Mouse (Mus musculus) mouse trophoblast stem cell (cell line): ENCODE measurements around the gene Plk3.

ENCODE experiments used
- in situ Hi-C, 2 experiments: fragments of 300-500 bp; cut with MseI, MboI; formaldehyde crosslinking; loops; 2 replicates in 1 of 2; 3 replicates in 1 of 2; pipeline ENCODE4 v1.15.1; 2025

Plk3 gene

DNA sequence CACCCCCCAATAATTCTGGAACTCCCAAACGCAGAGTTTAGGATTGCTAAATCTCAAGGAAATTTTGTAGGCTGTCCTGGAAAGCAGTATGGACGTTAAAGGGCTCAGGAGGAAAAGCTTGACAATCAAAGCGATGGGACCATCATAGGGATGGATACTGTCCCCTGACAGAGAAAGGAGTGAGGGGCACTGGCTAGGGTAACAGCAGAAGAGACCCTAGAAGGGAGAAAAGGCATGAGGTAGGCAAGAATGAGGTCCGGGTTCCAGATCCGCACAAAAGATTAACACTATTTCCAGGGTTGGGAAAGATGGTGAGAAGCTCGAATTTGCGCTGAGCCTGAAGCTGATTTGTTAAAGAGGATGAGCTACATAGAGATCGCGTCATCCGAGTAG, 13.7 kb downstream of the Plk3 start:
- in situ Hi-C loops = no loop called here

DNA sequence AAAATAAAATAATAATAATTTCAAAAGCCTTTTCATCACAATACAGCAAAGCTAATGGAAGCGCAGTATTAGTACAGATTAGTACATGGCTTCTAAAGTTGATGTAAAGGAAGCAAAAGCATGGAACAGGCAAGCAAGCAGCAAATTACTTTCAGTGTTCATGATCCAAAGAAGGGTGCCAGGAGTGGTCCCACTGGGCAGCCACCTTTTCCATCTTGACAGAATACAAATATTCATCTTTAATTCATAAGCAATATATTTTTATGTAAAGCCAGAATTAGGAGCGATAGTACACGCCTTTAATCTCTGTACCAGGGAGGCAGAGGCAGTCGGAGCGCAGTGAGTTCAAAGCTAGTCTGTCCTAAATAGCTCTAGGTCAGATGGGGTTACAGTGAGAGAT, 14.1 kb downstream of the Plk3 start:
- in situ Hi-C loops = no loop called here

DNA sequence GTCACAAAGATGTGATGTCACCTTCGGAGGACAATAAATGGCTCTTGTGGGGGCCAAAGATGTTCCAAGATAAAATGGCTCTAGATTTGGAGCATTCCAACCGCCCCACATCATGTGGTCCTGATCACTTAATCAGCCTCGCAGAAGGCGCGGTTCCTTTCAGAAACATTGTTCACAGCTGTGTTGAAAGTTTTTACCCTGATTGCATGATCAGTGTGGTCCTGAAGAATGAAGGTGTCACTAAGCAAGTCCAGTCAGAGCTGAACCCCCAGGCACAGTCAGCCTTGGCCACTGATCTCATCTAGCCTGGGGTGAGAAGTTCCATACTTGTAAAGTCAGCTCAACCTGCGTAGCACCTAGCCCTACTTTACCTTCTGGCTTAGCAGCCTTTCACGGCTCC, 15.8 kb downstream of the Plk3 start:
- in situ Hi-C loops = no loop called here

DNA sequence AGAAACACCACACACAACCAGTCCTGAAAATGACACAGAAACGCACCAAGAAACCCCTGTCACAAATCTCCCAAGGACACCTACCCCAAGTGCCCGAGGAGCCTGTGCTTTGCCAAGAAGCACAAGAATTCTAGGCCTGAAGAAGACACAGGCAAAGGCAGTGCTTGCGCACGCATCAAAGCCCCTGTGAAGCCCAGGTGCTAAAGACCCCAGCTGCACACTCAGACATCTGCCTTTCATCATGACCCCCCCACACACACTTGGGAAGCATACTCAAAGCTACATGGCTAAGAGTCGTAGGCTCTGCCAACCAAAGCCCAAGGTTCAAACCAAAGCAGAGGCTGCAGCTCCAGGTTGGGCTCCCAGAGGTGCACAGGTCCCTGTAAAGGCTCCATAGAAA, 18.2 kb downstream of the Plk3 start:
- in situ Hi-C loops = no loop called here

DNA sequence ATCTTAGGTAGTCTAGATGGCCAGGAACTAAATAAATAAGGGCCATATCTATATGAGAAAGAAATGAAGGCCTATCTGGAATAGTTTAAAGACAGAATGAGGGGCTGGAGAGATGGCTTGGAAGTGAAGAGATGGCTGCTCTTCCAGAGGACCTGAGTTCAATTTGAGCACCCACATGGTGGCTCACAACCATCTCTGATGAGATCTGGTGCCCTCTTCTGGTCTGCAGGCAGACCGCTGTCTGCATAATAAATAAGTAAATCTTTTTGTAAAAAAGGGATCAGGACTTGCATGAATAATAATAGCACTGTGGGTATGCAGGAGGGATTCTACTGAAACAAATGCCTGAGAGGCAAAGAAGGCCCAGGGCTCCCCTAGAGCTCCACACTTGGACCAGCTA, 20.5 kb downstream of the Plk3 start:
- in situ Hi-C loops = no loop called here

DNA sequence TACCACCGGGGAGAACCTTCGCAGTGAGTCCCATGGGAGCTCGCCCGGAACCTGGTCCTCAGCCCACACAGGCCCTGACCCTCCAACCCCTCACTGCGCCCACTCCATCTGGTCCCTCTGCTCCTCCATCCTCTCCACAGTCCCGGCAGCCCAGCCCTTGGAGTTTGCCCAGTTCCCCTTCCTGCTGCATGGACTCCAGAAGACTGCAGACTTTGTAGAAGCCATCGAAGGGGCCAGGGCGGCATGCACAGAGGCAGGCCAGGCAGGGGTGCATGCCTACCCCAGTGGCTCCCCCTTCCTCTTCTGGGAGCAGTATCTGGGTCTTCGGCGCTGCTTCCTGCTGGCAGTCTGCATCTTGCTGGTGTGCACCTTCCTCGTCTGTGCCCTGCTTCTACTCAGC, 22.8 kb downstream of the Plk3 start:
- in situ Hi-C loops = no loop called here

DNA sequence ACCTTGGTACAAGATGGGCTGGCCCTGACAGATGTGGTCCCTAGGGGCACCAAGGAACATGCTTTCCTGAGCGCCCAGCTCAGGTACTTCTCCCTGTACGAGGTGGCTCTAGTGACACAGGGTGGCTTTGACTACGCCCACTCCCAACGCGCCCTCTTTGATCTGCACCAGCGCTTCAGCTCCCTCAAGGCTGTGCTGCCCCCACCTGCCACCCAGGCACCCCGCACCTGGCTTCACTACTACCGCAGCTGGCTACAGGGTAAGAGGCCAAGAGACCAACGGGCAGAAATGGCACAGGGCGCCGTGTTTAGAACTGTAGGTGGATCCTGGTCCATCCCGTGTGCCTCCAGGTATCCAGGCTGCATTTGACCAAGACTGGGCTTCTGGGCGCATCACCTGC, 23.5 kb downstream of the Plk3 start:
- in situ Hi-C loops = no loop called here

DNA sequence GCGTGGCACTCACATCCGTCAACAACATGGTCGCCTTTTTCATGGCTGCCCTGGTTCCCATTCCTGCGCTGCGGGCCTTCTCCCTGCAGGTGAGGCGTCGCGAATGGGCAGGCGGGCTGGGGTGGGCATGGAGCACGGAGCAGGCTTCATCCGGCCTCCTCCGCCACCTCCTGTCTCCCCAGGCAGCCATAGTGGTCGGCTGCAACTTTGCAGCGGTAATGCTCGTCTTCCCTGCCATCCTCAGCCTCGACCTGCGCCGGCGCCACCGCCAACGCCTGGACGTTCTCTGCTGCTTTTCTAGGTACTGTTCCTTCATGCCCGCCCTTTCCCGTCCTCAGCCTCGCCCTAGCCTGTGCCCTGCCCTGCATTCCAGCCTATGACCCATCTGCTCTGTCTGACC, 24.4 kb downstream of the Plk3 start:
- in situ Hi-C loops = no loop called here

DNA sequence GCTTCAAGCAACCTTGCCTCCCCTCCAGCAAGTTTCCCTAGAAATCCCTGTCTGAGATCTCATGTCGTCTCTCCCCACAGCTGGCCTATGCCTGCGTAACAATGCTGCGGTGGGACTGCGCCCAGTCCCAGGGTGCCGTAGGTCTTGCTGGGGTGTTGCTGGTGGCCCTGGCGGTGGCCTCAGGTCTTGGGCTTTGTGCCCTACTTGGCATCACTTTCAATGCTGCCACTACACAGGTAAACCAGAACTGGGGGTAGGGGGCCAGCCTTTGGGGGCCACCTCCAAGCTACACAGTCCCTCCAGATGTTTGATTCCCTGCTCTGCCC, 25.3 kb downstream of the Plk3 start:
- in situ Hi-C loops = no loop called here

DNA sequence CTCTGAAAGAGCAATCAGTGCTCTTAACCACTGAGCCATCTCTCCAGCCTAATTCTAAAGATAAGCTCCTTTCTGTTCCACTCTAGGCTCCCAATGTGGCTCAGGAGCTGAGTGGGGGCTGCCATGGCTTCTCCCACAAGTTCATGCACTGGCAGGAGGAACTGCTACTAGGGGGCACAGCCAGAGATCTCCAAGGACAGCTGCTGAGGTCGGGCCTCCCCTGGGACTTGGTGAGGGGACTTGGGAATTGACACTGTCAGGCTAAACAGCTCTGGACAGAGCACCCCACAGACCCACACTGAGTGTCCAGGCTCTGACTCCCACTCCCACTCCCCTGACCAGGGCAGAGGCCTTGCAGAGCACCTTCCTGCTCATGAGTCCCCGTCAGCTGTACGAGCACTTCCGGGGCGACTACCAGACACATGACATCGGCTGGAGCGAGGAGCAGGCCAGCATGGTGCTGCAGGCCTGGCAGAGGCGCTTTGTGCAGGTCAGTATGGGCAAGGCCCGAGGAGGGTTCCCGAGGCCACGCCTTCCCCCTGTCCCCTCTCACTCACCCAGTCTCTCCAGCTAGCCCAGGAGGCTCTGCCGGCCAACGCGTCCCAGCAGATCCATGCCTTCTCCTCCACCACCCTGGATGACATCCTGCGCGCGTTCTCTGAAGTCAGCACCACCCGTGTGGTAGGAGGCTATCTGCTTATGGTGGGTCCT, 25.8 kb downstream of the Plk3 start:
- in situ Hi-C loops = no loop called here

DNA sequence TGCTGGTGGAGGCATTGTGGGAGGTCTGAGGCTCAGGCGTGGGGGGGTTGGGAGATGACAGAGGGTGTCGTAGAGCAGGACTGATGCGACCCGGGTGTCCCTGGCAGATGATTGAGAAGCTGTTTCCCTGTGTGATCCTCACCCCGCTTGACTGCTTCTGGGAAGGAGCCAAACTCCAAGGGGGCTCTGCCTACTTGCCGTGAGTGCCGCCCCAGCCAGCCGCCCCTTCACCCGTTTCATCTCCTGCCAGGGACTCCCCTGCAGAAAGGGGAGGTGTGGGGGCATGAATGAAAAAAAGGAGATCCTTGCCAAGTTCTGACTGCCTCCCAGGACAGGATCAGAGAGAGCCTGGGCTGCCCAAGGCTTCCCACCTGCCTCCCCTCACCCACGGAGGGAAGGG, 28.6 kb downstream of the Plk3 start:
- in situ Hi-C loops = no loop called here

DNA sequence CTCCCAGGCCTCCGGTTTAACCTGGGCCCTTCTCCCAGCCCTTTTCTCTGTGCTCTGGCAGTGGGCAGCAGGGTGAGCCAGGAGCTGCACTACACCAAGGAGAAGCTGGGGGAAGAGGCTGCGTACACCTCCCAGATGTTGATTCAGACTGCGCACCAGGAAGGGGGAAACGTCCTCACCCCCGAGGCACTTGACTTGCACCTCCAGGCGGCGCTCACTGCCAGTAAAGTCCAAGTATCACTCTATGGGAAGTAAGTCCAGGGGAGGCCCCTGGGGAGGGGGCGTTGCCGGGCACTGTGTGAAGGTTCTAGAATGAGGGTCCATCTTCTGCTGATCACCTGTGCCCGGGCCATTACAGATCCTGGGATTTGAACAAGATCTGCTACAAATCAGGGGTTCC, 29.1 kb downstream of the Plk3 start:
- in situ Hi-C loops = loop anchor here (5.0 kb wide), 2 partner anchors 33 to 38 kb away; no protein-coding TSS in a partner anchor

DNA sequence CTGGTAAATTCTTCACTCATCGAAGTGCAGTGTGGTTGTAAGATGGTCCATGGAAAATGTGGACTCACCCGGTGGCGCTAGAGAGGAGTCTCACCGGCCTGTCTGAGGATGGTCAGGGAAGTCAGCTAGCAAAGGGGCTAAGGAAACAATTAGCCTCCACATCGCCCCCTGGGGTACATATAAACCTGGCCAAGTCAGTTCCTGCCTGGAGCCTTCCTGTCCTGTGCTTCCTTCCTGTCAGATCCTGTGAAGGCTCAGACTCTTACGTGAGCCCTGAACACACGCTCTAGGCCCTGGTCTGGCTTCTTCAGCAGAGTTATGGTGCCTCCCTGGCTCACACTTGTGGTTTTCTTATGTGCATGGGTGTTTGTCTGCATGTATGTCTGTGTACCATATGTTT, 32.5 kb downstream of the Plk3 start:
- in situ Hi-C loops = loop anchor here (5.0 kb wide), 2 partner anchors 36 to 41 kb away; no protein-coding TSS in a partner anchor

DNA sequence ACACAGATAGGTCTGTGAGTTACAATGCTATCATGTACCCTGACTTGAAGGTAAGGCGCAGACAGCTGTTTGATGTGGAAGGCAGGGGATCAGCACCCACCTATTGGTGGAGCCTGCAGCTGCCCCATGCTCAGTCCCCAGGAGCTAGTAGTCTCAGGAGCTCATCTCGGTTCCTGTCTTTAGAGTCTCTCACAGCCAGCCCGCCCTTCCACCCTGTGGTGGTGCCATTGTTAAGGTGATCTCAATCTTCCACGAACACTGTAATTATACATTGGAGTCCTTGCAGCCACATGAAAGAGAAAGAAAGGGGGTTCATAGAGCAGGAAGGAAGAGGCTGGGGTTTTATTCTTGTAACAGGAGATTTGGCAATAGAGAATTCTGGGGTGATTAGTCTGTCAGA, 33.7 kb downstream of the Plk3 start:
- in situ Hi-C loops = loop anchor here (5.0 kb wide), 2 partner anchors 37 to 42 kb away; no protein-coding TSS in a partner anchor

DNA sequence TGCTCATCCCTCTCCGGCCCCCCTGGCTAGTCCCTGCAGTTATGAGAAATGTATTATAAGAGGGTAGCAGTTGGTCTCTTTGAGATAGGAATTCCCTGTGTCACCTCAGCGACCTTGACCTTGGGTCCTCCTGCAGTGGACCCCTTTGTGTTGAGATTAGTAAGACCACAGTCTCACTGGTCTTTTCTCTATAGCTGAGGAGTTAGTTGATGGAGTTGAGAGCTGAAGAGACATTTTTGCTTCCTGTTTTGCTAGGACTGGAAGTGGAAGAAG, 35.1 kb downstream of the Plk3 start:
- in situ Hi-C loops = no loop called here

DNA sequence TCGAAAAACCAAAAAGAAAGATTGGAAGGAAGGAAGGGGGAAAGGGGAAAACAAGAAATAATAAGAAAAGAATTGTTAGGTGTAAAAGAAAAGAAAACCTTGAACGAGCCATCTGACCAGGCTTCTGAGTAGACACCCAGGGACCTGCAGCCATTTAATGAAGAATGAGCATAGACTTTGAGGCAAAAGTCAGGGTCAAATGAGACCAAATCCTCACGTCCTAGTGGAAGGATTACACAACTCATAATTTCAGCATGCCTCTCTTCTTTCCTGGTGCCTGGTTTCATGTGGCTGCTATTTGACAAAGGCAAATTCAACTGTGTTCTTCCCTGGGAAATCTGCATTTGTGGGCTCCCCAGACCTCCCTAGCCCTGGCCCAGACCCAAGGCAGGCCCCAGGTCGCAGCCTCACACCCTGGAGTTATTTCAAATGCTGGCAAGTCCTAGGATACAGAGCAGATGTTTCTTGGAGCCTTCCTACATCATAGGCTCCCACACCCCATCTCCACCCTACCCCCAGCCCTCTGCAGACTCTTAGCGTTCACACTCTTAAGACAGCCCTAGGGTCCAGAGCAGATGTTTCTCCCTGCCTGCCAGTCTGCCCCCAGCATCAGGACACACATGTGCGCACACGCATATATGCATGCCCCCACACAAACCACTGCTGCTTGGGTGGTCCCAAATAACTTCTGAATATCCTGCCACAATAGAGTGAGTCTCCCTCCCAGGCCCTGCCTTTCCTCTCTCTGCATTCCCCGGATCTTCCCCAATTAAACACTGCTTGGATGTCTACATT, 35.6 kb downstream of the Plk3 start:
- in situ Hi-C loops = no loop called here

DNA sequence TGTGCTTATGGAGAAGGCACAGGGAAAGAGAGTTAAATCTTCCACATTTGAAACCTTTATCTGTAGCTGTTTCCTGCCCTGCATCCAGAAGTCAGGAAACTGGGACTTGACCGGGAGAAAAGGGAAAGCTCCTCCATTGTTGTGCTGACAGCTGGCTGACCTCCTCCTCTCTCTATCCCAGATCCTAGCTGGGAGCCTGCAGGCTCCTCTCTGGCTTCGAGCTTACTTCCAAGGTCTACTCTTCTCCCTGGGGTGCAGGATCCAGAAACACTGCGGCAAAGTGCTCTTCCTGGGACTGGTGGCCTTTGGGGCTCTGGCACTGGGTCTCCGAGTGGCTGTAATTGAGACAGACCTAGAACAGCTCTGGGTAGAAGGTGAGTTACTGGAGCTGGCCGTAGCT, 37.1 kb downstream of the Plk3 start:
- in situ Hi-C loops = no loop called here

DNA sequence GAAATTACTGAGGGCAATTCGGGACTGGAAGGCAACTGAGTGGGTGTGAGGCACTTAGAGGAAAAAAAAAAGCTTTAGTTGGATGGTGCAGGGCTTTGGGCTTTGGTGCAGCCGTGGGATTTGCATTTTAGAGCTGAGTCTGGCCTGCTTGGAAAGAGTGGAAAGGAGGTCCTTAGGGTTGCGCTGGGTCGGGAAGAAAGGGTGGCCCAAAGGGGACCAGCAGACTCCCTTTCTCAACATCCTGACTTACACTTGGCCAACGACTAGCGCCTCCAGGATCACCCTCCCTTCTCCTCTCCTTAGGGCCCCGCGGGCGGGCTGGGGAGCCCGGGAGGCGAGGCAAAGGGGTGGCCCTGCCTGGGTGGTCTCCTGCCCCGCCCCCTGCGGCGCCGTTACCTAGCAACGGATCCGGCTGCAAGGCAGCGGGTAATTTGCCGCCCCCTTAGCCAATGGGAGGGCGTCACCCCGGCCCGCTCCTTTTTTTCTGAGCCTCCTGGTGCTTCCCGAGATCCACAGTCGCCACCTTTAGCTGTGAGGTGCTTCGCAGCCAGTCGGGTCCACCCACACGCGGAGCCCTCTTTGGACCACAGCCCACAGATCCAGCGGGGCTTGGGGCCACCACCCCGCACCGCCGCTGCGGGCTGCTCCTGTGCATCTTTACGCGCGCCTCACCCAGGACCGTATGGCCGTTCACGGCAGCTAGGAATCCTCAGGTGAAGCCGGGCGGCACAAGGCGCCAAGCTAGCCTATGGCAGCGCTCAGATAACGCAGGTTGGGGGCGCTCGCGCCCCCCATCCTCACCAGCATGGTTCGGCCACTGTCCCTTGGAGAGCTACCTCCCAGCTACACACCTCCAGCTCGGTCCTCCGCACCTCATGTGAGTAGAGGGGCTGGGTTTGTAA, 38.0 kb downstream of the Plk3 start, which contains the start of gene Ptch2:
Gene Ptch2 (plus strand): TSS at position 525 of the 902 bp plus-strand sequence.
- in situ Hi-C loops = no loop called here

DNA sequence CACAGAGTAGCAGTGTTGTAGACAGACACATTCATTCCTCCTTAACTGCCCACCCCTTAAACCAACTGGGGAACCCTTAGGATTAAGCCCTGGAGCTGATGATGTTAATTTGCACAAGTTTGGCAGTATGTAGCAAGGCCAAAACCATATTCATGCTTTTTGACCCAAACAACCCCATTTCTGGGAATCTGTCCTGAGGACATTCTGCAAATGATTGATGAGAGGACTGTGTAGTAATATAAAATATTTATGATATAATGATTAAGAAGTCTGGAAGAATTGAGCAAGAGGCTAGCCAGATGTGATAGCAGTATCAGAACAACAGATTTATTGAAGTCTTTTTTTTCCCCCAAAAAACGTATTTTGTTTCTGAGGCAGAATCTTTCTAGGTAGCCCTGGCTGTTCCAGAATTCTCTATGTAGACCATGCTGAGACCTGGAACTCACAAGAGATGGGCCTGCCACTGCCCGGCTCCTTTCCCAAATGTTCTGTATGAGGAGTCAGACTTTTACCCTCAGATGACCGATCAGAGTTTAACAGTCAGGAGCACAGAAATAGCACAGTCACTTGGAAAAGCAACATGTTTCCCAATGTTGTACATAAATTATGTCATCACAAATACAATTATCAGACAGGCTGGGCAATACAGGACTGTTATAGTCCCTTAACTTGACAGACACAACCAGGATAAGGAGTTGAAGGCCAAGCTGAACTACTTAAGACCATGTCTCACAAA, 39.0 kb downstream of the Plk3 start:
- in situ Hi-C loops = no loop called here

DNA sequence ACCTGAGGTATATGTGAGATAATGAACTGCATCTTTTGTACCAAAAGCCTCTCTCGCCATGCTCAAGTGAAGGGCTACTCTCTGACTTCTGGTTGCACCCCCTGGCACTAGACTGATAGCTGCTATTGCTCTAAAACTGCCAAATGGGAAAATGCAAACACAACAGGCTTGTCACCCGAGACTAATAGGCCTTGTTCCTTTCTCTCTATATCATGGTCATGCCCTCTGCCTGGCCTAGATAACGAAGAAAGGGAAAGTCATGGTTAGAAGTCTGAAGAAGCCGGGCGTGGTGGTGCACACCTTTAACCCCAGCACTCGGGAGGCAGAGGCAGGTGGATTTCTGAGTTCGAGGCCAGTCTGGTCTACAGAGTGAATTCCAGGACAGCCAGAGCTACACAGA, 43.2 kb downstream of the Plk3 start:
- in situ Hi-C loops = no loop called here

DNA sequence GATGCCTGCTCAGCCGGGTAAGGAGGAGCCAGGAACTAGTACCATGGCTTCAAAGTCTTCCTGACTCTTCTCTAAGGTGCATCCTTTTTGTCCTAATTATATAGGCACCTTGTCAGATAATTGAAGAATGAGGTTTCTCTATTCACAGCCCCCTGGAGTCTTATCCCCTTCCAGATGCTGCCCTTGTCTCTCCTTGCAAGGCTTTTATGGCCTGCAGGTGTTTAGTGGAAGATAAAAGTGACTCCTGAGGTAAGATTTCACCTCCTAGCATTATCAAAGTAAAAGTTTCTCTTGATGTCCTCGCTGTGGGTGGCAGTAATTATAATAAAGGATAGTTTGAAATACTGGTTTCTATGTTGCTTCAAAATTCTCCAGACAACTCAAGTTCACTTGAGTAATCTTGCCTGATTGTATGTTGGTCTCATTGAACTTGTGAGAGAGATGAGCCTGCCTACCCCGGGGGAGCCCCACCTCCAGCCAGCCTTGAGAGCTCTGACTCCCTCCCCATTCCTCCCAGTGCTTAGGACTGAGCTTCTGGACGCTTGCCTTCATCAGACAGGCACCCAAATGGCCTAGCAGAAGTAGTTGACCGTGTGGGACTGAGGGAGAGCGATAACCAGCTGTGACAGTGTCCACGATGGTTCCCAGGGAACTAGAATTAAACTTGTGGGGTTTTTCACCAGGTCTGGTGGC, 45.7 kb downstream of the Plk3 start:
- in situ Hi-C loops = no loop called here
